Mouse (Mus musculus) limb, embryonic 12.5 days (tissue): Measurements from ENCODE around the gene Thtpa. TPM values are rescaled to one million over a fixed set of nuclear protein-coding genes. Genes with fewer than 3 reads are reported as not detected.

ENCODE experiments used
- ATAC-seq: fragments of 200-750 bp; cut with Nextera tagmentation; 2 replicates; pipeline ENCODE4 v1.8.0; 2017; ENCODE audit warnings: low read depth, moderate TSS enrichment; ENCODE audit not compliant: insufficient number of reproducible peaks, insufficient read depth, low FRiP score, low TSS enrichment
- H3K27ac ChIP-seq: fragments of 300-500 bp; sonication (generic); 2 replicates; pipeline ENCODE4 v1.5.1; 2016; ENCODE audit warnings: mild to moderate bottlenecking, moderate library complexity
- H3K27me3 ChIP-seq: fragments of 300-500 bp; sonication (generic); 2 replicates; pipeline ENCODE4 v1.6.1; 2016; ENCODE audit warnings: mild to moderate bottlenecking, moderate library complexity
- H3K36me3 ChIP-seq: fragments of 300-500 bp; sonication (generic); 2 replicates; pipeline ENCODE4 v1.6.1; 2016; ENCODE audit warnings: mild to moderate bottlenecking, moderate library complexity
- H3K4me1 ChIP-seq: fragments of 300-500 bp; sonication (generic); replicated peaks from 2 replicates; pipeline ENCODE4 v1.6.1; 2016
- H3K4me2 ChIP-seq: fragments of 300-500 bp; sonication (generic); 2 replicates; pipeline ENCODE4 v1.6.1; 2016; ENCODE audit warnings: mild to moderate bottlenecking, moderate library complexity
- H3K4me3 ChIP-seq: fragments of 300-500 bp; sonication (generic); replicated peaks from 2 replicates; pipeline ENCODE4 v1.5.1; 2016; ENCODE audit warnings: mild to moderate bottlenecking
- H3K9ac ChIP-seq: fragments of 300-500 bp; sonication (generic); replicated peaks from 2 replicates; pipeline ENCODE4 v1.6.1; 2016; ENCODE audit warnings: mild to moderate bottlenecking, moderate library complexity
- H3K9me3 ChIP-seq: fragments of 300-500 bp; sonication (generic); 2 replicates; pipeline ENCODE4 v1.6.1; 2016; ENCODE audit warnings: mild to moderate bottlenecking, moderate library complexity
- WGBS: fragments of 180-500 bp; shearing (Covaris S2); methylation state at CpG from one replicate; pipeline ENCODE4 v1.1.7; 2016; 5-methylcytosine and 5-hydroxymethylcytosine counted together
- polyA plus RNA-seq: library from polyadenylated mRNA; unstranded; fragments of >200 nt; fragmentation: Nextera tagmentation; extraction: Ambion mirVana; gene quantifications from 2 replicates; pipeline ENCODE4 v1.2.1, GENCODE M21; 2016

Thtpa gene
- polyA plus RNA-seq, 1 experiment from 2014 or later, result 24.0 TPM

DNA sequence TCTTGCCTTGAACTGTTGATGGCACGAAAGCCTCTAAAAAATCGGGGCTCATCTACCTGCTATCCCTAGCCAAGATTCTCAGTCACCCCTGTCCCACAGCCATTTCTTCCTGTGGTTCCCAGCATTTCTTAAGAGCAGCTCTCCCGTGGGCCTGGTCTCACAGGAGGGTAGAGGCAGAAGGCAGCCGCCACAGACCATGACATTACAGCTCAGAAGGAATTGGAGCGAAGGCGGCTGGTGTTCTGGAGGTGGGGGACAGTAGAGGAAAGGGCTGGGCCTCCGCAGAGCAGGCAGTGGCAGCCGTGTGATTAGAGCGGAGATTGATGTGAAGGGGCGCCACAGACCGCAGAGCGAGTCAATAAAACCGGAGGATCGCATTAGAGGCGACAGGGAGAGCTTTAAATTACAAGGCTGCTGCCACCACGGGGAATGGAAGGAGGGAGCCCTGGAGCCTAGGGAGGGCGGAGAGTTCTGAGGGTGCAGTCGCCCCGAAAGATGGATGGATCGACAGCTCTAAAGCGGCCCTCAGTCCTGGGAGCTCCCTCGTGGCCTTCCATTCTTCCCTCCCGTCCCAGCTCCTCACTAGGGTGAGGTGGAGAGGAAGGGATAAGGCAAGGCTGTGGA lies 16.1 kb upstream of the Thtpa start:
- WGBS, result under 1% methylated on average over 23 of the region's 23 CpGs
- ATAC-seq, result peak; percentile 39; the same call in 1 of the 2 replicates
- Histone ChIP-seq H3K9ac (peak overlapping the region; percentile 31; the same call in 1 of the 2 replicates), H3K27ac (peak overlapping the region; percentile 67), H3K4me1 (peaks cover 22% of the 10 kb centered on the region), H3K27me3 (peaks cover 22% of the 10 kb centered on the region), H3K4me2 (peak overlapping the region; percentile 57), H3K9me3 (no peaks in the 10 kb centered on the region), H3K36me3 (peaks cover 12% of the 10 kb centered on the region), H3K4me3 (peak overlapping the region; percentile 27)

DNA sequence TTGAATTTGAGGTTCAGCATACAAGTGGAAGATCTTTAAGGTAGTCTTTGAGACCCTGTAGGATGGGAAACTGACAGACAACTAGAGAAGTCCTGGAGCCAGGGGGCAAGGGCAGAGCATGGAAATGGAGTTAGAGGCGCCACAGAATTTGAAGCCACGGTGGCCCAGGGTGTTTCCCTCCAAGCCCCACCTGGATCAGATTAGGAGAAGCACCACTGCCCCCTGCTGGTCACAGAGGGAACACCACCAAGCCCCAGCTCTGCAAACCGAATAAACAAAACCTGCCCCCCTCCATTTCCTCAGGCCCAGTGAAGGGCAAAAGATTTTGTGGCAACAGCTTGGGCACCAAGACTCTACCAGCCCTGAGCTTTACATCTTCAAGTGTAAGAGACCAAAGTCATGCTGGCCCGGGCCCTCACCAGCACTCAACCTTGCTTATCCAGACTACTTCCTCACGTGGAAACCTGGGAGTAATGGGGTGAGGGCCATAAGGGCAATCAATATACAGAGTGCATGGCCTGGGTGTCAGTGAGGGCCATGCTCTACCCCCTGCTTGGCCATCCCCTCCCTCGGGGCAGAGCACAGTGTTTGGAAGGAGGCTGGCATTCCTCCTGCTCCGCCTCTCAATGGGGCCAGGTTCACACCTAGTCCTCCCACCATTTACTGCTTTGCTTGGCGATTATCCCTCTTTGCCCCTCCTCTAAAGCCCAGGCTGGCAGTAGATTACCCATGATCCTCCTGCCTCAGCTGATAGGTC lies 15.2 kb upstream of the Thtpa start:
- peak; percentile 67; the same call in 1 of the 2 replicates for ATAC-seq
- peaks cover 22% of the 10 kb centered on the region for H3K4me1 ChIP-seq
- peaks cover 3% of the 10 kb centered on the region; the same call in 1 of the 2 replicates for H3K36me3 ChIP-seq
- peak overlapping the region; percentile 31; the same call in 1 of the 2 replicates for H3K9ac ChIP-seq
- peak overlapping the region; percentile 57 for H3K4me2 ChIP-seq
- peak overlapping the region; percentile 27 for H3K4me3 ChIP-seq
- no peak overlapping the region for H3K27ac ChIP-seq
- no peaks in the 10 kb centered on the region for H3K9me3 ChIP-seq
- 14% methylated on average over 8 of the region's 8 CpGs for WGBS
- H3K27me3 ChIP-seq, result peaks cover 19% of the 10 kb centered on the region

DNA sequence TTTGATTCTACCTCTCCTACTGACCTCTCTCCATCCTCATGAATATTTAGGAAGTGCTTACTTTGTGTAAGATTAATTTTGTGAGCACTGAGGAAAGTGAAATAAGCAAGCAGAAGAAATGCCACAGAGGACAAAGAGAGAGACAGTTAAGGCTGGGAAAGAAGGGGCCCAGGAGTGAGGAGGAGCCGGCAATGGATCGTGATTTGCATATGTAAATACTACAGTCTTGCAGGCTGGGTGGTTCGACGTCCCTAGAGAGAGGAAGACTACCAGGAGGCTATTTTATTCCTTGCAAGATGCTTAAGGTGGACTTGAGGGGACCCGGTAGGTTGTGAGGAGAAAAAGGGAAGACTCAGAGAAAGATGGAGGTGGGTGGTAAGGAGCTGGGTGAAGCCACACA lies 13.5 kb upstream of the Thtpa start:
- Histone ChIP-seq H3K4me2 (no peak overlapping the region), H3K4me1 (peaks cover 22% of the 10 kb centered on the region), H3K9me3 (no peaks in the 10 kb centered on the region), H3K27ac (no peak overlapping the region), H3K27me3 (peaks cover 19% of the 10 kb centered on the region), H3K9ac (no peak overlapping the region), H3K36me3 (no peaks in the 10 kb centered on the region), H3K4me3 (no peak overlapping the region)
- ATAC-seq, result no peak
- 32% methylated on average over 5 of the region's 5 CpGs for WGBS

DNA sequence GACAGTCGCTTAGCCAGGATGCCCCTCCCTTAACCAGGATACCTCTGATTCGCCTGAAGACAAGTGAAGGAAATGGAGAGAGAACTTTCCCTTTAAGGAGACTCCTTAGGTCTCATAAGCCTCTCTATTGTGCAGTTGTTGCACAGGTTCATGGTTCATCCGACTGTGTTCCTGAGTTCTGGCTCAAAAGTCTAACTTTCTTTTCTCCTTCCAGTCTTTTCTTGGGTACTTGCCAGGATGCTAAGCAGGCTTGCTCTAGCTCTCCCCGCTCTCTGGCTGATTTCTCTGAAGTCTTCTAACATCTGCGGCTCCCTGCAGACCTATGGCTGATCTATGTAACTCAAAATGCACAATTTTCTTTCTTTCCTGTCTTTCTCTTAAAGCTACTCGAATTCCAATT lies 11.1 kb upstream of the Thtpa start:
- H3K27ac ChIP-seq, result no peak overlapping the region
- H3K27me3 ChIP-seq, result peaks cover under 1% of the 10 kb centered on the region; the same call in 1 of the 2 replicates
- H3K9me3 ChIP-seq, result no peaks in the 10 kb centered on the region
- no peak for ATAC-seq
- peaks cover 12% of the 10 kb centered on the region for H3K4me1 ChIP-seq
- no peaks in the 10 kb centered on the region for H3K36me3 ChIP-seq
- H3K4me2 ChIP-seq, result no peak overlapping the region
- H3K9ac ChIP-seq, result no peak overlapping the region
- H3K4me3 ChIP-seq, result no peak overlapping the region
- 79% methylated on average over 6 of the region's 6 CpGs for whole genome bisulfite sequencing

DNA sequence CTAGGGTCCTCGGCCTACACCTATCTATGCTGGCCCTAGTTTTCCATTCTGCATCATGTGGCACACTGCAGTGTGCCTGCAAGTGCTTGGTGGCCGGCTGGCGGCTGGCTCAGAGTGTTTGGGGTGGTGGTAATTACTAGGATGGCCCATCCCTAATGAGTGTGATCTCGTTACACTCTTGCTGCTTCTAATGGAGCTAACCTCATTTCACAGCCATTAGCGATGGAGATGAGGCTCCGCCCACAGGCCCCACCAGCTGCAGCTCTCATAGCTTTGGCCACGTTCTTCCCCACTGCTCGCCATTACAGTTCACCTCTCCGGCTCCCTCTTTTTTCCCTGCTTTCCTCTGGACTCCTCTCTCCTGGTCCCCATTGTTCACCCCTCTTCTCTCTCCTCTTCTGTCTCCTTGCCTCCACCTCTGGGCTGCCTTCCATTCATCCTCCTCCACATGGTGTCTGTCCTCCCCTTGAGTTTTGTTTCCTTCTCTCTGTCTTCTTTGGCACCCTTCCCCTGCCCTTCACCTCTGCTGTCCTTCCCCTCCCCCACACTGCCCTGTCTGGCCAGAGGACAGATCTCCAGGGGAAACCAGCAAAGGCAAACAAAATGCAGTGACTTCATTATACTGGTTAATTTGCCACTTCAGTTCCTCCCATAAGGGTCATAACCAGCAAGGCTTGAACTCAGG lies 9.1 kb upstream of the Thtpa start:
- Histone ChIP-seq H3K36me3 (no peaks in the 10 kb centered on the region), H3K9ac (no peak overlapping the region), H3K4me3 (no peak overlapping the region), H3K4me1 (peaks cover 6% of the 10 kb centered on the region; the same call in 1 of the 2 replicates), H3K4me2 (no peak overlapping the region), H3K27me3 (no peaks in the 10 kb centered on the region), H3K9me3 (no peaks in the 10 kb centered on the region), H3K27ac (no peak overlapping the region)
- WGBS, result 31% methylated on average over 9 of the region's 9 CpGs
- ATAC-seq, result no peak

DNA sequence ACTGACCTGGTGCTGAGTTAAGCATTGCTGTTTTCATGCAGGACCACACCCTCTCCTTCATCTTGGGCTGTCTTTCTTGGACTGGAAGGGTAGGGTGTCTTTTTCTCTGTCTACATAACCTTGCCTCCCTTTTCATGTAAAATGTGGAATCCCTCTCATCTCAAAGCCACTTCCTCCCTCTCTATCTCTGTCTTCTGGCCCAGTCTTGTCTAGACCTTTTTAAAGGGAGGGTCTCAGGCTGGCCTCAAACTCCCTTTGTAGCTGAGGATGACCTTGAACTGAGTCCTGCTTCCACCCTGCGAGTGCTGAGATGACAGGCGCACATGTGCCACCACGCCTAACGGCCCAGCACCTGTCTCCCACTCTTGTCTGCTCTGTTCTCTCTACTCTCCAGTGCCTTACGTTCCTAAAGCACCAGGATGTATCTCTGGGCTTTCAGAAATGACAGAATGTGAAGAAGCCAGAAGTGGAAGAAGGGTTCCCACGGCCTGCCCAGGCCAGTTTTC lies 8.5 kb upstream of the Thtpa start:
- Histone ChIP-seq H3K27me3 (no peaks in the 10 kb centered on the region; the same call in 1 of the 2 replicates), H3K4me2 (no peak overlapping the region), H3K9me3 (no peaks in the 10 kb centered on the region), H3K4me1 (peaks cover 10% of the 10 kb centered on the region), H3K27ac (no peak overlapping the region), H3K9ac (no peak overlapping the region), H3K36me3 (no peaks in the 10 kb centered on the region), H3K4me3 (no peak overlapping the region)
- ATAC-seq, result no peak
- WGBS, result 80% methylated on average over 6 of the region's 6 CpGs

DNA sequence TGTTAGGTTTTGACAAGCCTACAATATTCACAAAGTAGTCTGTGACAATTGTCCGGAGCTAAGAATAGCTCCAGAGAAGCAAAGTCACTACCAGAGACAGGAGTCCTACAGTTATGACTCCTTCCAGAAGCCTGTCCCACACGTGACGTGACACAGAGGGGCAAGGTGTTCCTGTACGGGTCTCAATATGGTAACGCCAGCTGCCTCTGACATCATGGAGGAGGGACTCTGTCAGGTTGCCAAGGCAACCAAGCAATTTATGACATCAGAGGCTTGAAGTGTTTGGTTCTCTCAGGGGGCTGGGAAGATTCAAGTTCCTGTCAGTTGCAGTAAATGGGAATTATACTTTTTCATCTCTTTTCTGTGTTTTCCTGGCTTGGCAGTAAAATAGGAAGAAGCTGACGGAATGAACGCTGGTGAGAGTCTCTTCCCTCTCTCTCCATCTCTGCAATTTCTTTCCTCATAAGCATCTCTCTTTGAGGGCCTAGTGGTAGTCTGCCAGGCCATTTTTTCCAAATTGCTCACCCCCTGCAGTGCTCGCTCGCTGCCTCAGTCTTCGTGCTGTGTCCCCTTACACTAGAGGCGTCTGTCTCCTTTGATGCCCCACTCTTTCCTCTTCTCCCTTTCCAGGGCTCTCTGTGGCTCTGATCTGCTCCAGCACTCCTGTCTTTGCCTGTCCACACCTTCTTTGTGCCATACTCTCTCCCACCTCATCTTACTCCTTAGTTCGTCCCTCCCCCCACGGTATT lies 5.2 kb upstream of the Thtpa start:
- Histone ChIP-seq H3K27ac (no peak overlapping the region), H3K9ac (no peak overlapping the region), H3K9me3 (no peaks in the 10 kb centered on the region), H3K27me3 (peaks cover 3% of the 10 kb centered on the region; the same call in 1 of the 2 replicates), H3K4me3 (no peak overlapping the region), H3K4me2 (no peak overlapping the region), H3K36me3 (no peaks in the 10 kb centered on the region), H3K4me1 (peaks cover 14% of the 10 kb centered on the region)
- 47% methylated on average over 13 of the region's 13 CpGs for WGBS
- no peak for ATAC-seq

DNA sequence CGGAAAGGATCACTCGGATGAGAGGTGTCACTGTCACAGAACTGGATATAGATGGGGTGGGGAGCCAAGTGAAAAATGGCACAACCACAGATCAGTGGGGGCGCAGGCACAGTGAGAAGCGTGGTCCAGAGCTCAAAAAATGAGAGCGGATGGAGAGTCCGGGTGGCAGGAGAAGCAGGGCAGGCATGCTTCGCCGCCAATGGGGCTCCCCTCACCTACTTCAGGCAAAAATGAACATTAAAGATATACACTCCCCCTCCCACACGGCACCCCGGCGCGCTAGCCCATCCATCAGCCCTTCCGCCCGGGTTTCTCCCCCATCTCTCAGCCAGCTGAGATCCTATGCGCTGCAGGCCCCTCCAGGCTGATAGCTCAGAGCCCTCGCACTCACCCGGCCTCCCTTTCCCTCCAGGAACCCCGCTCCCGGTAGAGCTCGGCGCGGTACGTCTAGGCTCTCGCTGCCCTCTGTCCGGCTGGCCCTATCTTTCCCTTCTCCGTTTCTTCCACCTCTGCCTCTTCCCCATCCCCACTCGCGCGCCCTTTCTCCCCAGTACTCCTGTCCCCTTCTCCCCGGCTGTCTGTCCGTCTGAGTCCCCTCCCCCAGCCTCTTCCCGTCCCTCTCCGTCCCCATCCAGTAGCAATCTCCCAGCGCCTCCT lies 3.2 kb upstream of the Thtpa start:
- ATAC-seq, result no peak
- H3K36me3 ChIP-seq, result no peaks in the 10 kb centered on the region
- H3K4me3 ChIP-seq, result peak overlapping the region; percentile 56
- 0 out of 2 replicates have a peak overlapping the region, but pooled peaks have one; percentile 42 for H3K27ac ChIP-seq
- peak overlapping the region; percentile 71 for H3K4me2 ChIP-seq
- peaks cover 3% of the 10 kb centered on the region; the same call in 1 of the 2 replicates for H3K27me3 ChIP-seq
- H3K4me1 ChIP-seq, result peaks cover 23% of the 10 kb centered on the region
- peak overlapping the region; percentile 79 for H3K9ac ChIP-seq
- 3% methylated on average over 34 of the region's 34 CpGs for WGBS
- H3K9me3 ChIP-seq, result no peaks in the 10 kb centered on the region

DNA sequence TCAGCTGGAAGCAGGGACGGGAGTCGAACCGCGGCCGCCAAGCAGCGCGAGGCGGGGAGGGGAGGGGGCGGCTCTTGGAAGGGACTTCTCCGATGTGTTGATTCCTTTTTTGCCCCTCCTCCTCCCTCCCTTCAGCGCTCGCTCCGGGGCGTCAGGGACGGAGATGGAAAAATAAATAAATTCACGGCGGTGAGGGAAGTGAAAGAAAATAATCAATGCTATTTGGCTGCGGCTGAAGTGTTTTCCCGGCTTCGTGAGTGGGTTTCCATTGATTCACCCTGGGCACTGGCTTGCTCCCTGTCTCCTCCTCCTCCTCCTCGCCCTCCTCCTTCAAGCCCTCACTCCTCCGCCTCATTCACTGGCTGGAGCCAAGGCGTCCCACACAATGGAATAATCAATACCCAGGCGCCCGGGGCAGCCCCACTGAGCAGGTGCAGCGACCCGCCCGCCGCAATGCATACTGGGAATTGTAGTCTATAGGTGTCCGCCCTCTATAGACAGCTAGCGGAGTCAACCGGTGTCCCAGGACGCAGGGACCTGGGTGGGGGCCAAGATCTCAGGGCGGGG lies 2.5 kb upstream of the Thtpa start, which contains the start of gene Zfhx2:
Gene Zfhx2, minus strand, starts transcription at position 314 of the 567 bp plus-strand sequence.
- peak within 1 kb of the TSS; percentile 56 for H3K4me3 ChIP-seq
- H3K27ac ChIP-seq, result peak within 1 kb of the TSS; percentile 57; the same call in 1 of the 2 replicates
- peaks cover 31% of the 10 kb centered on the region for H3K4me1 ChIP-seq
- peak; percentile 92 for ATAC-seq
- H3K9me3 ChIP-seq, result no peaks in the 10 kb centered on the region
- peaks cover 3% of the 10 kb centered on the region; the same call in 1 of the 2 replicates for H3K27me3 ChIP-seq
- H3K4me2 ChIP-seq, result peak within 1 kb of the TSS; percentile 71
- H3K9ac ChIP-seq, result peak within 1 kb of the TSS; percentile 79
- WGBS, result under 1% methylated on average over 34 of the region's 34 CpGs
- no peaks in the 10 kb centered on the region; the same call in 1 of the 2 replicates for H3K36me3 ChIP-seq

DNA sequence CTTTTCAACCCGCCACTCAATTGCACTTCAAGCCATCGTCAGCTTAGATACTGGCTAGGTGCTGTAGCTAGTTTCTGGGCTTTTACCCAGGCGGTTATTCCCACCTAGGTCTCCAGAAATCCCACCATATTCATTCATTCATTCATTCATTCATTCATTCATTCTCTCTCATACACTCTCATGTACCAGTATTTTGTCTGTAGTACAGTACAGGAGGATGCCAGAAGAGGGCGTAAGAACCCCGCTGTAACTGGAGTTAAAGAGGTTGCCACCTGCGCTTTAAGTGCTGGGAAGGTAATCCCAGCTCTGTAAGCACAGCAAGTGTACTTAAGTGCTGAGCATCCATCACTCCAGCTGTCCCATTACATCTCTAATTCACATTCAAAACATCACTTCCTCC lies 657 bp upstream of the Thtpa start:
- Histone ChIP-seq H3K4me1 (peaks cover 35% of the 10 kb centered on the region), H3K4me3 (peak overlapping the region; percentile 61; the same call in 1 of the 2 replicates), H3K27me3 (peaks cover 3% of the 10 kb centered on the region; the same call in 1 of the 2 replicates), H3K4me2 (peak overlapping the region; percentile 70), H3K36me3 (peaks cover 18% of the 10 kb centered on the region), H3K27ac (no peak overlapping the region), H3K9me3 (no peaks in the 10 kb centered on the region), H3K9ac (no peak overlapping the region)
- ATAC-seq, result no peak
- WGBS, result 45% methylated on average over 6 of the region's 6 CpGs
